Mouse (Mus musculus): ENCODE results near the gene Cdh18.

- no peak for TF ChIP-seq POLR2A (IDR thresholded peaks at IDR 0.05; ENCODE audit: extremely low read depth, insufficient read depth, low read length)
- TF ChIP-seq CTCF (IDR thresholded peaks at IDR 0.05; ENCODE audit: low read depth, low read length): no peak
Measured at GRCm38 (mm10) chr15:23506480-23506879, 957.7 kb downstream of the Cdh18 start.

All from liver, adult 2 months (tissue).